Mouse (Mus musculus) urinary bladder, postnatal 14 days (tissue): ENCODE results near the gene Smim14.
A peak's percentile ranks its signal among the peaks of the same experiment; 100 is the strongest.
"Not testable (repeated sequence)": the region's sequence is repeated elsewhere in the genome, so short reads cannot be mapped to it uniquely, and the experiment has no call there.

ENCODE experiments used
- DNase-seq: peaks from one replicate; pipeline ENCODE4 v3.0.0; 2021; ENCODE audit warnings: low spot score

Gene Smim14

GRCm38 (mm10) chr5:65536751-65537419, at the start of gene Smim14, which contains the start of gene Ube2k:
TSS of gene Smim14 (minus strand) at chr5:65537184.
TSS of gene Ube2k (plus strand) at chr5:65537233.
- peak; percentile 93 for DNase-seq

- DNase-seq = no peak
These were observed 49.3 kb upstream of the Smim14 start for GRCm38 (mm10) chr5:65586291-65586690.

- DNase-seq = no peak
These were observed 41.6 kb upstream of the Smim14 start for GRCm38 (mm10) chr5:65578545-65578944.

DNA sequence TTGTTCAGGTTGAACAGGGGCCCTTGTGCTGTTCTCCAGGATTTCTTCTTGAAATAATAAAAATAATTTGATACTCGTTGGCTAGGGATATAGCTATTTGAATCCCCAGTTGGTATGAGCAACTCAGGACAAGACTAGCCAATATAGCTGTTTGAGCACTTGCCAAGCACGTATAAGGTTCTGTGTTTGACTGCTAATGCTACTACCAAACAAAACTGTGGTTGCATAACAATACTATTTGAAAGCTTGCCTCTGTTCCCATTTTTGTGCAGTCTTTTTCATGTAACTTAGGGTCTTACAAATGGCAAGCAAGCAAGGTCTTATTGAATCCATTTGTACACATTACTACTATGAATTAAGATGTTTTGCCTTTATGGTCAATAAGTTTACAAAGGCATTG, 38.9 kb upstream of the Smim14 start:
- DNase-seq = no peak

- no peak for DNase-seq
These were observed 37.9 kb upstream of the Smim14 start for GRCm38 (mm10) chr5:65574876-65575275.

DNA sequence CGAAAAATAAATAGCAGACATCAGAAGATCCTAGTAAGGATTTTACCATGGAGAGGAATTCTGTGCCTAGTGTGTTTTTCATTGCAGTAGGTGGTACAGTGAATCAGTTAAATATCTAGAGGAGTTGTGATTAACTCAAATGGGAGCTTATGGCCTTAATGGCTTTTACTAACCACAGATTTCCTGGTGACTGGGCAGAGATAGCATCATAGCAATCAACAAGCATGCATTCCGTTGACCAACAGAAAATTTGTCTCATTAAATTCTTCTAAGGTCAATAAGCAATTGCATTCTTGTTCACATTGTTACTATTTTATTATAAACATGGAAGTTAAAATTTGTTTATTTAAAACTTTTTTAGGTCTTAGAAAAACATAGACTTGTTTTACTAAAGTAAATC, 28.5 kb upstream of the Smim14 start:
- no peak for DNase-seq

GRCm38 (mm10) chr5:65561125-65561893, 24.3 kb upstream of the Smim14 start:
- DNase-seq = no peak

GRCm38 (mm10) chr5:65557109-65557508, 20.1 kb upstream of the Smim14 start:
- no peak for DNase-seq

DNA sequence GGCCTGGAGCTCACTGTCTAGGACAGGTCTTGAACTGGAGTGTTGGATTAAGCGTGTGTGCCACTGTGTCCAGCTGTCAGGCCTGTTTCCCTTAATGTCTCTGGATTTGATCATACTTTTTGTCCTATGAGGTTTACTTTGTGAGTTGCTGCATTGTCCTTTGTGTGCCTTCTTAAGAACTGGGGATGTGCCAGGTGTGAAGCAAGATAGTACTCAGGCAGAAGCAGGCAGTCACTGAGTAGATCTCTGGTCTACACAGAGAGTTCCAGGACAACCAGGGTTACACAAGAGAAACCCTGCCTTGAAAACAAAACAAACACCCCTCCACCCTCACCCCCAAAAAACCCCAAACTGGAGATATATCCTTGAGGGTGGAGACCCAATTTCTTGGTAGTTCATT, 12.7 kb upstream of the Smim14 start:
- no peak for DNase-seq

- no peak for DNase-seq
These were observed 7.6 kb upstream of the Smim14 start for GRCm38 (mm10) chr5:65544616-65545015.

DNA sequence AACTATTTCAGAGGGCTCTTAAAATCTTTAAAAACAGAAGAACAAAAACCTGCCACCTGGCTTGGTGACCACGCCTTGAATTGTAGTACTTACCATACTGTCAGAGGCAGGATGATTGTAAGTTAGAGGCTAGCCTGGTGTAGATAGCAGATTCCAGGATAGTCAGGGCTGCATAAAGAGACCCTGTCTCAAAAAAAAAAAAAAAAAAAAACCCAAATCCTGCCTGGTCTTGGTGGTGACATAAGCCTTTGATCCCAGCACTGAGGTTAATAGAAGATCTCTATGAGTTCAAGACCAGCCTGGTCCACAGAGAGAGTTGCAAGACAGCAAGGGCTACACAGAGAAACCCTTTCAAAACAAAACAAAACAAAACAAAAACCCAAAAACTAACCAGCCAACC, 6.5 kb upstream of the Smim14 start:
- no peak for DNase-seq

- no peak for DNase-seq
These were observed 4.9 kb upstream of the Smim14 start for GRCm38 (mm10) chr5:65541889-65542288.

- DNase-seq = no peak
These were observed 2.8 kb upstream of the Smim14 start for GRCm38 (mm10) chr5:65539786-65540185.

GRCm38 (mm10) chr5:65538829-65539228, 1.8 kb upstream of the Smim14 start:
- no peak for DNase-seq

- no peak for DNase-seq
These were observed 1.1 kb upstream of the Smim14 start for GRCm38 (mm10) chr5:65538121-65538520.

DNA sequence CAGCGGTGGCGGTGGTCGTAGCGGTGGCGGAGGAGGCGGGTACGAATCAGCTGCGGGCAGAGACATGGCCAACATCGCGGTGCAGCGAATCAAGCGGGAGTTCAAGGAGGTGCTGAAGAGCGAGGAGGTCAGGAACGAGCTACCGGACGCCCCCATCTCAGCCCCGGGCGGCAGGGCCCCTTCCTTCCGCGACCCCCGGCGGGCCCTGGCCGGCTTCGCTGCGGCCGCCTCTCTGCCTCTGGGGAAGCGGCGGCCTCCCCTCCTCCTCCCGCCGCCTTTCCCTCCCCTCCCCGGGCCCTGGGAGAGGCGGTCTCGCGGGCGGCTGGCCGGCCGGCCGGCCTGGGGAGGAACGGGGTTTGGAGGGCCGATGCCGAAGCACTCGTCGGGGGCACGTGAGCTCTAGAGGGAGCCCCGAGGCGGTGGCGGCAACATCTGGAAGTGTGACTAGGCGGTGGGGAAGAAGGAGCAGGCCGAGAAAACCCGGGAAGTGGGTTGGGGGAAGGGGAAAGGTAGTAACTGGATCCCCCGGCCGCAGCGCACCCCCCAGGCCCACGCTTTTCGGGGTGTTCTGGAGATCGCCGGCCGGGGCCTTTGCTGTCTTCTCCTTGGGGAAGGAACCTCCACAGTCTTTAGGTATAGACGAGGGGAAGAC, 562 bp upstream of the Smim14 start:
- DNase-seq = peak; percentile 50

GRCm38 (mm10) chr5:65536068-65536465, 917 bp downstream of the Smim14 start:
- DNase-seq = not testable (repeated sequence)

DNA sequence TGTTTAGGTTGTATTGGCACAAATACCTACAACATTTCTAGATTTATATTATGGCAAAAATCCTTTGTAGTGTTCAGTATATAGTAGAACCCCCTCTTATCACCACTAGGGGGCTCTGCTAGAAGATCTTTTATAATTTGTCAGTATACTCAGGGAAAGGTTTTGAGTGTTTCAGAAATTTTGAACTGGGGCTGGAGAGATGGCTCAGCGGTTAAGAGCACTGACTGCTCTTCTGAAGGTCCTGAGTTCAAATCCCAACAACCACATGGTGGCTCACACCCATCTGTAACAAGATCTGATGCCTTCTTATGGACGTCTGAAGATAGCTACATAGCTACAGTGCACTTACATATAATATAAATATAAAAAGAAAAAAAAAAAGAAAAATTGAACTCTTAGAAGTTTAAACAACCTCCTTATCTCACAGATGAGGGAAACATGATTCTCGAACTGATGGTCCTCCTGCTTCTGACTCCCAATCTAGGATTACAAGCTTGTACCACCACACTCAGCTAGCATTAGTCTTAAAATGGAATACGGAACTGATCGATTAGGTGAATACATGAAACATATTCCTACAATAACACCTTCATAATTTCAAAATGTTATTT, 1.4 kb downstream of the Smim14 start:
- DNase-seq = no peak

DNA sequence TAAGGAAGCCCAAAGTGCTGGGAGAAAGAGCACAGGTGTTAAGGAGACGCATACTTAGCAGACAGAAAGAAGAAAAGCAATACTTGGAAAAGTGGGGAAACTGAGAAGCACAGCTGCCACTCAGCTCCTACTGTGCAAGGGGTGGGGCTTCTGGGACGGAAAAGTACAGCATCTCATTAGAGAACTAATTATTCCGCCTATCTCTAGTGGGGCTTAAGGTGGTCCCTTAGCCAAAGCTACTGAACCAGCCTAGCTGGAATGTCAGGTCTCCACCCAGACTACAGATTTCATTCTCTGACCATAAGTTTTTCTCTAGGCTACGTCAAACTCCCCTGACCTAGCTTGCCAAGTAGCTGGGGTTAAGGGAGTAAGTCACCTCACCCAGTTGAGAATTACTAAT, 2.5 kb downstream of the Smim14 start:
- DNase-seq = no peak

DNA sequence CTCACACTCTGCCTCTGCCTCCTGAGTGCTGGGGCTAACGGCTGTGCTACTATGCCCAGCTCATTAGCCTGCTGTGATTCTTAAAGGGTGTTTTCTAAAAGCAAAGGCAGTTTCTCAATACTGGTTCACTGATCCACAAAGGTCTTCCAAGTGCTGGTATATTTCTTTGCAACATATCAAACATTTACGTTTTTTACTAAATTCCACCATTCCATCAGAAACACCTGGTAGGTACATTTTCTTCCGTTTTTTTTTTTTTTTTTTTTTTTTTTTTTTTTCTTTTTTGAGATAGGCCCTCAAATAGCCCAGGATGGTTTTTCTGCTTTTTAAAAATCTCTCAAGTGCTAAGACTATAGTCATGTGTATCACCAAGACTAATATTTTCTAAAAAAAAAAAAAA, 5.7 kb downstream of the Smim14 start:
- no peak for DNase-seq

DNA sequence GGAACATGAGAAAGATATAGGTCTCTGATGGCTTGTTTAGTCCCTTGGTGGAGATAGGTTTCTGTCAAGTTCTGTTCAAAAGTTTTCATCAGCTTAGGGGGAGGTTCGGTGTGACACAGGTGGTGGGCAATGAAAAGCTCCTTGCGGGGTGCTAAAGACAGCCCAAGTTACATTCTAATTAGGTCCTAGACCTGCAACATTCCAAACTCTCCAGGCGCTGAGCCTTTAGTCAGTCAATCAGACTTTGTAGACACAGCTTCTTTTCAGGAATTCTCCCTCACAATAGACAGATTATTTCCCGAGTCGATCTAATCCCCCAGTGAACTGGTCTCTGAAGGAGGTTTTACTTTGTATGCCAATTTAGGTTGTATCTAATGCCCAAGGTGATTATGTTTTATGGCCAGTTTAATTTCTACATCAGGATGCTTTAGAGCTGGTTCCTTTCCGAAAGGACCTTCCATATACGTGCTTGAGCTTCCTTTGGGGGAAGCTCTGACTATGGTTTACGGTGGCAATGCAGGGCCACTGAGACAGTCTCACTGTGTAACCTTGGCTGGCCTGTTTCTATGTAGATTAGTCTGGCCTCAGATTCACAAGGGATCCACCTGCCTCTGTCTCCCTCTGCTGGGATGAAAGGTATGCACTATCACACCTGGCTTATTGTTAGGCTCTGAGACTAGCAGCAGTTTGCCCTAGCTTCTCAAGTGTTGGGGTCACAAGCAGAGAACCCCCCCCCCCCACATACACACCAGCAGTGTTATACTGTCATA, 11.1 kb downstream of the Smim14 start:
- peak; percentile 41 for DNase-seq

DNA sequence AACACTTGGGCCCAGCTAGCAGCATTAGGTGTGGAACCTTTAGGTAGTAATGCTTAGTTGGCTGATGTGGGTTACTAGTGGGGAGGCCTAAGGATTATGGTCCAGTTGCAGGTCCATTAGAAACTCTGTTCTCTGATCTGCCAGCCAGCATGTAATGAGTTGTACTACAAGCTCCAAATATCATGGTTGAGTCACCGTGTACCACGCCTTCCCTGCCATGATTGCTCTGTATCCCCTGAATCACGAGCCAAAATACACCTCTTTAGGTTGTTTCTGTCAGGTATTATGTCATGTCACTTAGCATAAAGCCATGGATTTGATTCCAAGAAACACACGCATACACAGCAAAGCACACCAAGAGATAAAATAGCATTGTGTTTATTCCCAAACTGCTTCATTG, 12.2 kb downstream of the Smim14 start:
- no peak for DNase-seq
